Mouse (Mus musculus): ENCODE measurements around the gene Hes2.

DNA sequence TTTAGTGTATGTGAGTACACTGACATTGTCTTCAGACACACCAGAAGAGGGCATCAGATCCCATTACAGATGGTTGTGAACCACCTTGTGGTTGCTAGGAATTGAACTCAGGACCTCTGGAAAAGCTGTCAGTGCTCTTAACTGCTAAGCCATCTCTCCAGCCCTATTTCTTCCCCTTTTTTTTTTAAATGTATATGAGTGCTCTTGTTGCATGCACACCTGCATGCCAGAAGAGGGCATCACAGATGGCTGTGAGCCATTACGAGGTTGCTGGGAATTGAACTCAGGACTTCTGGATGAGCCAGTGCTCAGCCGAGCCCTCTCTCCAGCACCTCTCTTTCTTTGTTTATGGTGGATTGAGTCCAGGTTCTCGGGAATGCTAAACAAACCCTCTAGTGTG is 49.2 kb upstream of the Hes2 start:
- TF ChIP-seq POLR2A (IDR thresholded peaks at IDR 0.05; ENCODE audit: insufficient read depth, low read length) (no peak), CTCF (IDR thresholded peaks at IDR 0.05; ENCODE audit: low read depth, low read length) (no peak)
